Mouse (Mus musculus) spleen, postnatal 36 days (tissue): ENCODE measurements at regions not wholly inside any gene's neighbourhood (a gene's known extent, or its start where the extent isn't known, plus 50 kb on each side); places are given as distances from the start of the nearest gene placed in this dataset.

Experiments
- DNase-seq, 2 experiments: peaks; one replicate each; pipeline ENCODE4 v3.0.0; 2022; ENCODE audit warnings: low spot score in 2 of 2, mixed read lengths in 1 of 2

DNA sequence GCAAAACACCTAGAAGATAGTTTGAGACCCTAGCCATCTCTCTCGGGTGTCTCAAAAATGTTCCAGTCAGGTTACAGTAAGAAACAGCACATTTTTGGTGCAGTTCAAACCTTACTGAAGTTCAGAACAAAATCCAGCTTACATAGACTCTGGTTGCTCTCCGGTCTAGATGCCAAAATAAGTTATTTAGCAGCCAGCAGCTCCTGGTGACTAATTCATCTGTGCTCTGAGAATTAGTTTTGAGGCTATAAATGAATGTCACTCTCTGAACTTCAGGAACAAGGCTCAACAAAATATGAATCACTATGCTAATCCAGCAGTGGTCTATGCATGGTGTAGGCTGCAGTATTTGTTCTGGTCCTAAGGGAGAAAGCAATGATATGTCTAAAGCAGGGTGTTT, 238.6 kb downstream of the Rnf152 start:
- no peak for DNase-seq

DNA sequence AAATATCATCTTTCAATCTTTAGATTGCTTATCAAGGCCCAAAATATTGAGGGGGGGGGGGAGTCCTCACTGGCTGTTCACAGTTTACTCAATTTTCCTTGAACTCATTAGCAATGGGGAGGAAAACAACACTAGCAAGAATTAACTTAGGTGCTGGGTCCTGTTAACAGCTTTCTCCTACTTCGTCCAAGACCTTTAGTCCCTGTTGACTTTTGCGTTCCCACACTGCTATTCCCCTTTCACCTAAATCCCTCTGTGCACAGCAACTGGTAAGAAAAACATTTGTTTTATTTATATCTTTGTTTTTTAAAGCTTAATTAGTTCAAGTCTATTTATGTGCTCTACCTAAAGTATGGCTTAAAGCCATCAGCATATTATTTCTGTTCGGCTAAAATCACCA, 240.3 kb downstream of the Rnf152 start:
- DNase-seq = no peak

GRCm38 (mm10) chr1:105115391-105115790, 241.1 kb downstream of the Rnf152 start:
- DNase-seq = no peak

DNA sequence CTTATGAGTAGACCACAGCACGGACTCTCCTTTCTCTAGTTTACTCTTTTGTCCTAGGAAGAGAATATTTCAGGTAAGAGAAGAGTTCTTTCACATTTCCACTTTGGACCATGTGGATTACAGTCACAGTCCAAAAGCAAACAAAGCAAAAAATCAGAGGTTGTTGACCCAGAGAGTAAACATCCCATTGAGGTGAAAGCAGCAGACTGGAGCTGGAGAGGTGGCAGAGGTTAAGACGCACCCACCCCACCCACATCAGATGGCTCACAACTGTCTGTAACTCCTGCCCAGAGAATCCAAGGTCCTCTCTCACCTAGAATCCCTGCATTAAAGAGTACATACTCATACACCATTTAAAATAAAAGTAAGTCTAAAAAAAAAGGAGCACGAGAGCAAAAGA, 241.7 kb downstream of the Rnf152 start:
- no peak for DNase-seq

DNA sequence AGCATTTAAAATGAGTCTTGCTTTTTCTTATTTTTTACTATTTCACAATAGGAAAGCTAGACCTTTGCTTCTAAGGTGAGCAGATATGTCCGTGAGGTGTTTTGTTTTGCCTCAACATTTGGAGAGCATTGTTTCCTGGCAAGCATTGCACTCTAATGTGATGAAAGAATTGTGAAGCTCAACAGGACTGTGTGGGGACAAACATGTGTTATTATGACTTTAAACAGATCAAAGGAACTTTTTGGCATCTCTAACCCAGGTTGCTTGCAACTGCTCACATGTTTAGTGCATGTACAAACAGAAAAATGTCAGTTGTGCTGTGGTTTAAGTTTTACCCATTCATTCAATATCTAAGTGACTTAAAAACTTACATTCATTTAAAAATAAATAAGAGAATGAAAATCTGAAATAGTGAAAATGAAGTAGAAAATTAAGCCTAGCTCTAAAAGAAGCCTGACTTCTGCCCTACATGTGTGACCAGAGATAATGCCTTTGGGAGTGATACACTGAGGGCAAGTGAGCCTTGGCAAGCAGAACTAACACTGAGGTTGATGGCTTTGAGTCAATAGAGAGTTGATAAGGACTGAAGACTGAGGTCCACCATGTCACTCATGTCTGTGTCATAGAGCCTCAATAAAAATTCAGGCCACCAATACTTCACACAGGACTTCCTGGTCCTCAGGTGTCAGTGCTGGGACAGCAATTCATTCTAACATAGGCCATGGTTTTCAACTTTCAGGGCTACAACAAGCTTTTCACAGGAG, 243.6 kb downstream of the Rnf152 start:
- DNase-seq = no peak

DNA sequence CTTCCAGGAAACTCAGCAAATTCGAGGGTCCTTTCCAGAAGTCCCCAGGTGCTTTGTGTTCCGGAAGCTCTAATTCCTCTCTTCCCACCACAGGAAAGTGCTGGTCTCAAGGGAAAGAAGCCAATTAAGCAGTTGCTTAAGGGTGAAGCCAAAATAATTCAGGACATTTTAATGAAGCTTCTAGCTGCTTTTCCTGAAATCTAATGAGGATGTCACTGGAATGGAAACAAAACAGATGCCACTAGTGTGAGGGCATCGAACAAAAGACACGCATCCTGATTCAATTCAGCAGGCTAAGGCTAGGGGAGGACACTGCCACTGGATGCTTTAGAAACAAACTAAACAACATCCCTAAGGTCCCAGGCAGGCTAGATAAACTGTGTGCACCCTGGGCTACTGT, 245.3 kb downstream of the Rnf152 start:
- no peak for DNase-seq

GRCm38 (mm10) chr1:105110581-105111210, 245.8 kb downstream of the Rnf152 start:
- DNase-seq = no peak

DNA sequence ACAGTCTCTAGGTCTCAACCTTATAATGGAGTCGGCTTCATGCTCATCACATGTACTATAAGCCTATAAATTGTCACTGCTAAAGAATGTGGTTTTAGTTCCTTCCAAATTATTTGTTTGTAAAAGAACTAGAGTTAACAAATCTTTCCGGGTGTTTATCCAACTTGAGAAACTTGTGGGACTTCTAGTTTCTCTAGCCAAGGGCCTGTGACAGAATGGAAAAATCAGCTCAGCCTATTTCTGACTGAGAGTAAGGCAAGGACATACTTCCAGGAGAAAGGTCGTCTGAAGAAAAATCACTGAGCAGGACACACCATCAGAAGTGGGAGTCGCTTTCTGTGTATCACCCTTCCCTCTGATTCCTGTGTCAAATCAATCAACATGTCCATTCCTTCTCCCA, 248.7 kb downstream of the Rnf152 start:
- no peak for DNase-seq

DNA sequence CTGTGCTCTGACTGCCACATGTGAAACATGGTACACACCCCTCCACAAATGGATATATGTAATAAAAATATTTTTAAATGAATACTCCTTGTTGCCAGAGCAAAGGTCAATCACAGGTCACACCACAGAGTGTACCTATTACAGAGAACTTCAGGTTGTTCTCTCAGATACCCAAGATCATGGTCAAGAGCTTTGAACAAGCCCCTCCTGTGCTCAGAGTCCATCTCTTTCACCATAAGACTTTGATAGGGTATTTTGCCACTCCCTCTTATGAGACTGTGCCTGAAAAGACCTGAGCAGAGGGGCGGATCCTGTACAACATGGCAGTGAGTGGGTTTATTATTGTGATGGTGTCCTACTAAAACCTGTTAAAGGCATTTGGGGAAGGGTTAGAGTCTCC, 249.3 kb downstream of the Rnf152 start:
- no peak for DNase-seq

DNA sequence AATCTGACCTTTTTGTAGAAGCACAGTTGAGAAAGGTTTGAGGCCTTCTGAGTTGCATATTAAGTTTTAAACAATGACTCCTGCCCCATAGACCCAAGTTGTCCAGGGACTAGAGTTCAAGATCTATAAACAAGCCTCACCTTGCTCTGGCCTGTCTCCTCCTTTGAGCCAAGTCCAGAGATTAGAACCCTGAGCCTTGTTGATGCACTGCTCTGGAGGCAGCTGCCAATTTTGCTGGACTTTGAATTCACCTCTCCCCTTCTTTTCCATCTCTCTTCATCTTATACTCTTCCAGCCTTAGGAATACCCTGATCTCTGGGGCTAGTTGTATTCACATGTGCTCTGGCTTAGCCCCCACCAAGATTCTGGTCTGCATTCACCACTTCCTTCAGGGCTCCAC, 251.3 kb downstream of the Rnf152 start:
- DNase-seq = no peak

DNA sequence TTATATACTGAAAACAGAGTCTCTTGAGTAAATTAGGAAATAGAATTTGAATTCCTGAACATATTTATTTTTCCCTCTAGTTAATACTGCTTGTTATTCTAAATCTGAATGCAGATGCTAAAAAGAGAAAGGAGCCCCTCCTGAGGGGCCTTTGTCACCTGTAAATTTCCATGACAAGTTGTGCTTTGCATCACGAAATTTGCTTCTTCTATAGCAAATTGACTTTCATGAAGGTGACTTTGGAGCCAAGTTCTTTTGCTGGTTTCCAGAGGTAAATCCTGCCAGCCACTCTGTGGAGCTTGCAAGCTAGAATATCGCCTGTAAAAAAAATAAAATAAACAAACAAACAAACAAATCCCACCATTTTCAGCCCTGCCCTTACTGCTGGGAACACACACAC, 261.4 kb downstream of the Rnf152 start:
- no peak for DNase-seq

DNA sequence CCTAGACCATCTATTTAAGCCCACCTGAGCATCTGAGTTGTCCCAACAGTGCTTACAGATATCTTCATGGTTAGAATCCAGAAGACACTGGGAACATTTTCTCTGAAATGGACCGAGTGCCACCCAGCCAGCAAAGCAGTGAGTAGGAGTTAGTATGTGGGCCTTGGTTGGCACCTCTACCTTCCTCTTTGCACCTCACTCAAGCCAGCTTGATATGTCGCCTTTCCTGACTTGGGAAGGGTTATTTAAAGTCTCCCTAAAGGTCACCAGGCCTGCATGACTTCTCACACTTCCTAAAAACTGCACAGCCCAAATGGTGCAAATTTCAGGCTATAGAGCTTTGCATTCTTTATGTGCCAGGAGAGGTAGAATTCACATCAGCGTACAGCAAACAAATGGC, 262.0 kb downstream of the Rnf152 start:
- DNase-seq = no peak

GRCm38 (mm10) chr1:105093875-105094274, 262.6 kb downstream of the Rnf152 start:
- no peak for DNase-seq

DNA sequence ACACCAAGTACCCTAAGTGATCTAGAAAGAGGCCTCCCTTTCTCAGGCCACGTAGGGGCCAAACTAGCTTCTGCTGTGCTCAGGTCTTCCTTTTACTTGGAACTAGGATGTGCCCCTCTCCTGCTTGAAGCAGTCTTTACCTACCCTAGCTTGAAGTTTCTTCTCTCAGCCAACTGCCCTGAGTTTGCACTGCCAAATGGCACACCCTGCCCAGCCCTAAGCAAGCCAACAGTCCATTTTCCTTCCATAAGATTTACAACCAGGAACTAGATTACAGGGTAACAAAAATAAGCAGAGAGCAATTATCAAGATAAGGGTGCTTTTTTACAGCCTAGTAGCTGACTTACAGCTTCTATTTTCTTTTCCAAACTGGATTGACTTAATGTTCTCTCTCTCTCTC, 263.5 kb downstream of the Rnf152 start:
- no peak for DNase-seq

DNA sequence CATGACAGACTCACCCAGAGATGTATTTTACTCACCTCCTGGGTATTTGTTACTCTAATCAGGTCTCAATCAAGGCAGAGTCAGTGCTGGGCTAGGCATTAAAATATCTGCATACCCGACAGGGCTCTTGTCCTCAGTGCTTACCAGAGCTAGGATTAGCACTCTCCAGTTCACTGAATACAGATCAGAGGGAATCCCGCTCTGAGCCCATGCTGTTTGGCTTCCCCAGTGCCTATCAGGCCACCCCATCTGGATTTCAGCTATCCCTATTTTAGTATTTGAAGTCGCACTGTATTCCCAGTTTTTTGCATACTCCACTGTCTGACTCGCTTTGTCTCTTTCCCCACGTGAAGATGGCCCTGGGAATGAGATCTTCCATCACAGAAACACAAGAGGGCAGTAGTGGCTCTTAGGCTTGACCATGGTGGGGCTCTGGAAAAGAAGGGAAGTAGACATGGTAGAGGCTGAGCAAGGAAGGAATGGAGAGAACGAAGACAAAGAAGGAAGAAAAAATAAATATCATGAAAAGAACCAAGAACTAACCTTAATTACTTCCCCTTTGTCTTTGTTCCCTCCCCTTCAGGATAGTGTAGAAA, 264.1 kb downstream of the Rnf152 start:
- DNase-seq = no peak

- DNase-seq = no peak
These were observed 267.6 kb downstream of the Rnf152 start for GRCm38 (mm10) chr1:105088765-105089520.

GRCm38 (mm10) chr1:105087623-105088022, 268.9 kb downstream of the Rnf152 start:
- DNase-seq = no peak

- no peak for DNase-seq
These were observed 272.0 kb downstream of the Rnf152 start for GRCm38 (mm10) chr1:105084556-105084955.

- no peak for DNase-seq
These were observed 272.9 kb downstream of the Rnf152 start for GRCm38 (mm10) chr1:105083551-105084103.

DNA sequence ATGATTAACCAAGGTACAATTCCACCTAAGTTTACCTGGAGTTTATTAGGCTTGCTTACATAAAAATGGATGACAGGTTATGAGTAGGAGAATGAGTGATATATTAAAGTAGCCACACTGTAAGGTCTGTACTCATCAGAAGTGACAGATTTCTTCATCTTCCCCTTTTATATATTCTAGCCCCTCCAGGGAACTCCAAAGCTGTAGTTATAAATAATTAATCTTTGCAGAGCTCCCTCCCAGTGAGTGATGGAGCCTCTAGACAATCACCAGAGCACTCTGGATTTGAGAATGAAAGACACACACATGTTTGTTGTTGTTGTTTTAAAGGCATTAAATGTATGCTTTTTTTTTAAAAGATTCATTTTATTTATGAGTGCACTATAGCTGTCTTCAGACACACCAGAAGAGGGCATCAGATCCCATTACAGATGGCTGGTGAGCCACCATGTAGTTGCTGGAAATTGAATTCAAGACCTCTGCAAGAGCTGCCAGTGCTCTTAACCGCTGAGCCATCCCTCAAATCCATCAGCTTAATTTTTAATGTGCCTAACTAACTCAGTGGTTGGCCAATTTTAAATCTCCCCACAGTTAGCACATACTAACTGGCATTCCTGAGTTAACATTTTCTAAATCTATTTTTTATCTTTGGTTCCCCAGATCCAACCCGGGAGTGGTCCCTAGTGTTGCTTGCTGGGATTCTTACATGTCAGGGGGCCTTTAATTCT, 273.5 kb downstream of the Rnf152 start:
- no peak for DNase-seq

GRCm38 (mm10) chr1:105081942-105082341, 274.6 kb downstream of the Rnf152 start:
- no peak for DNase-seq
